Mouse (Mus musculus): ENCODE measurements around the gene Apobec4. TPM values are rescaled to one million over a fixed set of nuclear protein-coding genes. Genes with fewer than 3 reads are reported as not detected.

Apobec4 gene
- total RNA-seq, 1 experiment: not detected

GRCm38 (mm10) chr1:152793495-152794130, 43.3 kb downstream of the Apobec4 start:
- Histone ChIP-seq H3K4me3 (ENCODE audit: insufficient read depth in 1 of 2, low read depth in 1 of 2, low read length in 2 of 2, poor library complexity in 1 of 2, severe bottlenecking in 1 of 2) (no peak overlapping the region), H3K27ac (ENCODE audit: insufficient read depth, low read depth, low read length, poor library complexity, severe bottlenecking) (peak overlapping the region; percentile 91), H3K36me3 (ENCODE audit: control insufficient read depth, insufficient read depth, low read length, poor library complexity, severe bottlenecking) (no peaks in the 10 kb centered on the region), H3K9me3 (ENCODE audit: control insufficient read depth, insufficient read depth, low read depth, low read length) (no peaks in the 10 kb centered on the region), H3K4me1 (ENCODE audit: control insufficient read depth in 2 of 2, insufficient read depth in 2 of 2, low read length in 2 of 2, poor library complexity in 1 of 2) (peaks cover 17 to 38% of the 10 kb centered on the region in 2 experiments), H3K9ac (ENCODE audit: insufficient read depth, low read depth, low read length, poor library complexity, severe bottlenecking) (peak overlapping the region; percentile 14; the same call in 1 of the 2 replicates)
- in situ Hi-C loops (cut with MboI; ENCODE audit: low sequenced_read_pairs in 2 of 2, unreplicated experiment in 2 of 2): loop anchor here (25.0 kb wide), 2 partner anchors 294 to 594 kb away; no protein-coding TSS in a partner anchor
- peak; percentile 73 for DNase-seq (ENCODE audit: low read depth, low spot score)
- TF ChIP-seq CHD2 (IDR thresholded peaks at IDR 0.05; ENCODE audit: low read depth, low read length) (0 out of 2 replicates have a peak, but pooled peaks have one; percentile 17), MAFK (IDR thresholded peaks at IDR 0.05; ENCODE audit: insufficient read depth, low read depth, low read length) (no peak)

- H3K4me1 ChIP-seq (ENCODE audit: control insufficient read depth in 2 of 2, insufficient read depth in 2 of 2, low read length in 2 of 2, poor library complexity in 1 of 2): peaks cover 17 to 46% of the 10 kb centered on the region in 2 experiments
- H3K9ac ChIP-seq (ENCODE audit: insufficient read depth, low read depth, low read length, poor library complexity, severe bottlenecking): no peak overlapping the region; the same call in 1 of the 2 replicates
- in situ Hi-C loops (cut with MboI; ENCODE audit: low sequenced_read_pairs in 2 of 2, unreplicated experiment in 2 of 2): loop anchor here (25.0 kb wide), 2 partner anchors 292 to 592 kb away; no protein-coding TSS in a partner anchor
- no peak for TF ChIP-seq CHD2 (IDR thresholded peaks at IDR 0.05; ENCODE audit: low read depth, low read length)
- TF ChIP-seq ZNF384 (IDR thresholded peaks at IDR 0.05; ENCODE audit: low read depth, low read length): no peak
- no peak for TF ChIP-seq MAFK (IDR thresholded peaks at IDR 0.05; ENCODE audit: insufficient read depth, low read depth, low read length)
- TF ChIP-seq ZC3H11A (IDR thresholded peaks at IDR 0.05; ENCODE audit: borderline replicate concordance, low read depth, low read length): no peak
- no peak for TF ChIP-seq HCFC1 (IDR thresholded peaks at IDR 0.05; ENCODE audit: borderline replicate concordance, insufficient read depth, low read length)
- no peak overlapping the region for H3K27ac ChIP-seq (ENCODE audit: insufficient read depth, low read depth, low read length, poor library complexity, severe bottlenecking)
- no peak for DNase-seq (ENCODE audit: low read depth, low spot score)
- no peaks in the 10 kb centered on the region for H3K36me3 ChIP-seq (ENCODE audit: control insufficient read depth, insufficient read depth, low read length, poor library complexity, severe bottlenecking)
- H3K9me3 ChIP-seq (ENCODE audit: control insufficient read depth, insufficient read depth, low read depth, low read length): no peaks in the 10 kb centered on the region
- peak overlapping the region; percentile 16 to 27; a peak in 2 of 4 replicates for H3K4me3 ChIP-seq (ENCODE audit: insufficient read depth in 1 of 2, low read depth in 1 of 2, low read length in 2 of 2, poor library complexity in 1 of 2, severe bottlenecking in 1 of 2)
These were observed 45.4 kb downstream of the Apobec4 start for GRCm38 (mm10) chr1:152795688-152796255.

GRCm38 (mm10) chr1:152796683-152797263, 46.4 kb downstream of the Apobec4 start:
- DNase-seq (ENCODE audit: low read depth, low spot score): no peak
- H3K36me3 ChIP-seq (ENCODE audit: control insufficient read depth, insufficient read depth, low read length, poor library complexity, severe bottlenecking): no peaks in the 10 kb centered on the region
- in situ Hi-C loops (cut with MboI; ENCODE audit: low sequenced_read_pairs in 2 of 2, unreplicated experiment in 2 of 2): loop anchor here (25.0 kb wide), 2 partner anchors 291 to 591 kb away; no protein-coding TSS in a partner anchor
- H3K9ac ChIP-seq (ENCODE audit: insufficient read depth, low read depth, low read length, poor library complexity, severe bottlenecking): peak overlapping the region; percentile 47; the same call in 1 of the 2 replicates
- H3K4me3 ChIP-seq (ENCODE audit: insufficient read depth in 1 of 2, low read depth in 1 of 2, low read length in 2 of 2, poor library complexity in 1 of 2, severe bottlenecking in 1 of 2): peak overlapping the region; percentile 23 to 24; a peak in 1 of 4 replicates
- no peak for TF ChIP-seq ZNF384 (IDR thresholded peaks at IDR 0.05; ENCODE audit: low read depth, low read length)
- TF ChIP-seq CHD2 (IDR thresholded peaks at IDR 0.05; ENCODE audit: low read depth, low read length): no peak
- no peak for TF ChIP-seq HCFC1 (IDR thresholded peaks at IDR 0.05; ENCODE audit: borderline replicate concordance, insufficient read depth, low read length)
- no peak for TF ChIP-seq ZC3H11A (IDR thresholded peaks at IDR 0.05; ENCODE audit: borderline replicate concordance, low read depth, low read length)
- no peak for TF ChIP-seq MAFK (IDR thresholded peaks at IDR 0.05; ENCODE audit: insufficient read depth, low read depth, low read length)
- H3K4me1 ChIP-seq (ENCODE audit: control insufficient read depth in 2 of 2, insufficient read depth in 2 of 2, low read length in 2 of 2, poor library complexity in 1 of 2): peaks cover 18 to 41% of the 10 kb centered on the region in 2 experiments
- no peak overlapping the region for H3K27ac ChIP-seq (ENCODE audit: insufficient read depth, low read depth, low read length, poor library complexity, severe bottlenecking)
- no peaks in the 10 kb centered on the region for H3K9me3 ChIP-seq (ENCODE audit: control insufficient read depth, insufficient read depth, low read depth, low read length)

- no peak overlapping the region for H3K9ac ChIP-seq (ENCODE audit: insufficient read depth, low read depth, low read length, poor library complexity, severe bottlenecking)
- no peak for DNase-seq (ENCODE audit: low read depth, low spot score)
- no peak overlapping the region for H3K4me3 ChIP-seq (ENCODE audit: insufficient read depth in 1 of 2, low read depth in 1 of 2, low read length in 2 of 2, poor library complexity in 1 of 2, severe bottlenecking in 1 of 2)
- no peaks in the 10 kb centered on the region for H3K9me3 ChIP-seq (ENCODE audit: control insufficient read depth, insufficient read depth, low read depth, low read length)
- no peak for TF ChIP-seq MAFK (IDR thresholded peaks at IDR 0.05; ENCODE audit: insufficient read depth, low read depth, low read length)
- TF ChIP-seq CHD2 (IDR thresholded peaks at IDR 0.05; ENCODE audit: low read depth, low read length): no peak
- TF ChIP-seq ZNF384 (IDR thresholded peaks at IDR 0.05; ENCODE audit: low read depth, low read length): 0 out of 2 replicates have a peak, but pooled peaks have one; percentile 30
- TF ChIP-seq HCFC1 (IDR thresholded peaks at IDR 0.05; ENCODE audit: borderline replicate concordance, insufficient read depth, low read length): no peak
- no peak for TF ChIP-seq ZC3H11A (IDR thresholded peaks at IDR 0.05; ENCODE audit: borderline replicate concordance, low read depth, low read length)
- no peak overlapping the region for H3K27ac ChIP-seq (ENCODE audit: insufficient read depth, low read depth, low read length, poor library complexity, severe bottlenecking)
- no peaks in the 10 kb centered on the region for H3K36me3 ChIP-seq (ENCODE audit: control insufficient read depth, insufficient read depth, low read length, poor library complexity, severe bottlenecking)
- peaks cover 12 to 37% of the 10 kb centered on the region in 2 experiments; a peak in 3 of 4 replicates for H3K4me1 ChIP-seq (ENCODE audit: control insufficient read depth in 2 of 2, insufficient read depth in 2 of 2, low read length in 2 of 2, poor library complexity in 1 of 2)
- in situ Hi-C loops (cut with MboI; ENCODE audit: low sequenced_read_pairs in 2 of 2, unreplicated experiment in 2 of 2): loop anchor here (25.0 kb wide), 2 partner anchors 289 to 589 kb away; no protein-coding TSS in a partner anchor
These were observed 47.8 kb downstream of the Apobec4 start for GRCm38 (mm10) chr1:152798125-152798524.
